Mouse (Mus musculus): Measurements from ENCODE around the gene Eif4a1. TPM values are rescaled to one million over a fixed set of nuclear protein-coding genes. Genes with fewer than 3 reads are reported as not detected.
"Not testable (repeated sequence)": the region's sequence is repeated elsewhere in the genome, so short reads cannot be mapped to it uniquely, and the experiment has no call there.

The Eif4a1 gene
- polyA plus RNA-seq, 1 experiment: 540 TPM

- no peak overlapping the region for H3K27ac ChIP-seq (ENCODE audit: control insufficient read depth, insufficient read depth, low read depth, low read length, poor library complexity)
- TF ChIP-seq CTCF (IDR thresholded peaks at IDR 0.05; ENCODE audit: control insufficient read depth, insufficient read depth, low read length): no peak
- no peak for TF ChIP-seq POLR2A (IDR thresholded peaks at IDR 0.05; ENCODE audit: borderline replicate concordance, control insufficient read depth, low read depth, low read length)
- WGBS: 73% methylated on average over 6 of the region's 6 CpGs
These were observed 34.7 kb upstream of the Eif4a1 start for GRCm38 (mm10) chr11:69706775-69707479.

DNA sequence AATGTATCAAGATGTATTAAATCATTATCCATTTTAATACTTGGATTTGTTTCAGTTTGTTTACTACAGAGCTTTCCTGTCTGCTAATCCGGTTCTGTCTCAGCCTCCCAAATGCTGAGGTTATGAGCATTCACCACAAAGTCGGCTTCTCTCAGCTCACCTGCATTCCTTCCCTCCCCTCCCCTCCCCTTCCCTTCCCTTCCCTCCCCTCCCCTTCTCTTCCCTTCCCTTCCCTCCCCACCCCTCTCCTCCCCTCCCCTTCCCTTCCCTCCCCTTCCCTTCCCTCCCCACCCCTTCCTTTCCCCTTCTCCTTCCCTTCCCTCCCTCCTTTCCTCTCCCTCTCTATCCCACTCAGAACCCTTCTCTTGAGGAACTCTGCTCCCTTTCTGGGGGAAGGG, 32.4 kb upstream of the Eif4a1 start:
- no peaks in the 10 kb centered on the region for H3K4me1 ChIP-seq (ENCODE audit: control insufficient read depth, insufficient read depth, low read length)
- H3K27ac ChIP-seq (ENCODE audit: control insufficient read depth, insufficient read depth, low read depth, low read length, poor library complexity): no peak overlapping the region
- no peak overlapping the region for H3K4me3 ChIP-seq (replicated peaks; ENCODE audit: control insufficient read depth, low read depth, low read length)
- WGBS: 27% methylated on average over 2 of the region's 2 CpGs
- TF ChIP-seq CTCF (IDR thresholded peaks at IDR 0.05; ENCODE audit: control insufficient read depth, insufficient read depth, low read length) (no peak), POLR2A (IDR thresholded peaks at IDR 0.05; ENCODE audit: borderline replicate concordance, control insufficient read depth, low read depth, low read length) (no peak)

More at GRCm38 (mm10) chr11:69706775-69707479, 34.7 kb upstream of the Eif4a1 start:
- Histone ChIP-seq H3K4me1 (ENCODE audit: control insufficient read depth, insufficient read depth, low read length) (no peaks in the 10 kb centered on the region), H3K4me3 (replicated peaks; ENCODE audit: control insufficient read depth, low read depth, low read length) (no peak overlapping the region)

DNA sequence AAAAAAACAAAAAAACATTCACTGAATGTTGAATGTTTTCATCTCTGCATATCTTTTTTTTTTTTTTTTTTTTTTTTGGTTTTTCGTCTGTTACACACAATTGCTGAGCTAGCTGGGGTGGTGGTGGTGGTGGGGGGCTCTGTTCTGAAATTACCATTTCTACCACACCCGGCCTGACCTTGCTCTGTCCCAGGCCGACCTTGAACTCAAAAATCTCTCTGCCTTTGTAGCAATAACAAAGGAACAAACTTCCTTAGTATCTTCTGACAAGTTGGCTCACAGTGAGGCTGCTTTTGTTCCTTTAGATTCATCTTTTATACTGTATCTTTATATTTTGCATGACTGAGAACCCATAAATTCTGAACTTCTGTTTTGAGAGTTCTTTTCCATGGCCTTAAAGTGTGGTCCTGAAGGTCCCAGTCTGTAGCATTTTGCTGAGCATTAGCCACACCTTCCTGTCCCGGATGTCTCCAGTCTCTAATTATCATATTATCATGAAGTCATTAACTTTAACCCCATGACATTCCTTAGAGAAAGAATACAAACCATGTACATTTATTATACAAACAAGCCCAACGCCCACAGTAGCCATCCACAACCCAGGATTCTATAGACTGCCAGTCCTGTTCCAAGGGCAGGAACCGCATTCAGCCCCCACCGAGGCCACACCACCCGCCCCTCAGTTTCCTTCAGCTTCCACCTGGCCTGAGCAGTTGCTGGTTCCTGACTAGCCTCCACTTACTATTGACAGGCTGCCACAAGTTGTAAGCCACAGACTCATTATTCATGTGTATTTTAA, 31.8 kb upstream of the Eif4a1 start:
- Histone ChIP-seq H3K4me3 (replicated peaks; ENCODE audit: control insufficient read depth, low read depth, low read length) (no peak overlapping the region), H3K4me1 (ENCODE audit: control insufficient read depth, insufficient read depth, low read length) (no peaks in the 10 kb centered on the region), H3K27ac (ENCODE audit: control insufficient read depth, insufficient read depth, low read depth, low read length, poor library complexity) (no peak overlapping the region)
- WGBS: 66% methylated on average over 8 of the region's 8 CpGs
- TF ChIP-seq POLR2A (IDR thresholded peaks at IDR 0.05; ENCODE audit: borderline replicate concordance, control insufficient read depth, low read depth, low read length) (no peak), CTCF (IDR thresholded peaks at IDR 0.05; ENCODE audit: control insufficient read depth, insufficient read depth, low read length) (no peak)

DNA sequence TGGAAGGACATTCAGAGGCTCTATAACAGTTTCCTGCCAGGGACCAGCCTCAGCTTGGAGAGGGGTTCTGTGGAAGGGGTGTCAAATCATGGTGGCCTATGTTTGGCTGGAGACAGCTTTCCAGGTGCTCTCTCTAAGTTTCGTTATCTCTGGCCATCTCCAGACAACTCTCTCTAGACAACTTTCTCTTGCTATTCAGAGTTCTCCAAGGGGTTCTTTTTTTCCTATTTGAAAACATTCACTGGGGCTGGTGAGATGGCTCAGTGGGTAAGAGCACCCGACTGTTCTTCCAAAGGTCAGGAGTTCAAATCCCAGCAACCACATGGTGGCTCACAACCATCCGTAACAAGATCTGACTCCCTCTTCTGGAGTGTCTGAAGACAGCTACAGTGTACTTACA, 31.2 kb upstream of the Eif4a1 start:
- WGBS: 83% methylated on average over 3 of the region's 3 CpGs
- H3K4me1 ChIP-seq (ENCODE audit: control insufficient read depth, insufficient read depth, low read length); H3K27ac ChIP-seq (ENCODE audit: control insufficient read depth, insufficient read depth, low read depth, low read length, poor library complexity): not testable (repeated sequence)

DNA sequence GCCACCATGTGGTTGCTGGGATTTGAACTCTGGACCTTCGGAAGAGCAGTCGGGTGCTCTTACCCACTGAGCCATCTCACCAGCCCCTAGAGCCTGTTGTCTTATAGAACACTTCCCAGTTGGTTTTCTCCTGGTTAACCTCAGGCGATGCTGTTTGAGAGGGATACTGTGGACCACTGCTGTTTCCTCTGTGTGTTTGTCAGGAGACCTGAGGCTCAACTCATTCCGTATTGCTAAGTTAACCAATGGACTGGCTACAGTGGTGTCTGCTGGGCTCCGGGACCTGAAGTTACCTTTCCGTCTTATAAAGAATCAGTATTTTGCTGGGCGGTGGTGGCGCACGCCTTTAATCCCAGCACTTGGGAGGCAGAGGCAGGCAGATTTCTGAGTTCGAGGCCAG, 30.7 kb upstream of the Eif4a1 start:
- H3K27ac ChIP-seq (ENCODE audit: control insufficient read depth, insufficient read depth, low read depth, low read length, poor library complexity); H3K4me3 ChIP-seq (replicated peaks; ENCODE audit: control insufficient read depth, low read depth, low read length); H3K4me1 ChIP-seq (ENCODE audit: control insufficient read depth, insufficient read depth, low read length): not testable (repeated sequence)
- 91% methylated on average over 10 of the region's 10 CpGs for WGBS

More for the DNA sequence above, 31.2 kb upstream of the Eif4a1 start:
- H3K4me3 ChIP-seq (replicated peaks; ENCODE audit: control insufficient read depth, low read depth, low read length): not testable (repeated sequence)

- WGBS: 61% methylated on average over 1 of the region's 1 CpGs
- no peak overlapping the region for H3K4me3 ChIP-seq (replicated peaks; ENCODE audit: control insufficient read depth, low read depth, low read length)
- H3K27ac ChIP-seq (ENCODE audit: control insufficient read depth, insufficient read depth, low read depth, low read length, poor library complexity): no peak overlapping the region
- no peak for TF ChIP-seq CTCF (IDR thresholded peaks at IDR 0.05; ENCODE audit: control insufficient read depth, insufficient read depth, low read length)
- TF ChIP-seq POLR2A (IDR thresholded peaks at IDR 0.05; ENCODE audit: borderline replicate concordance, control insufficient read depth, low read depth, low read length): no peak
- peaks cover 1% of the 10 kb centered on the region; the same call in 1 of the 2 replicates for H3K4me1 ChIP-seq (ENCODE audit: control insufficient read depth, insufficient read depth, low read length)
These were observed 27.4 kb upstream of the Eif4a1 start for GRCm38 (mm10) chr11:69699595-69699994.

DNA sequence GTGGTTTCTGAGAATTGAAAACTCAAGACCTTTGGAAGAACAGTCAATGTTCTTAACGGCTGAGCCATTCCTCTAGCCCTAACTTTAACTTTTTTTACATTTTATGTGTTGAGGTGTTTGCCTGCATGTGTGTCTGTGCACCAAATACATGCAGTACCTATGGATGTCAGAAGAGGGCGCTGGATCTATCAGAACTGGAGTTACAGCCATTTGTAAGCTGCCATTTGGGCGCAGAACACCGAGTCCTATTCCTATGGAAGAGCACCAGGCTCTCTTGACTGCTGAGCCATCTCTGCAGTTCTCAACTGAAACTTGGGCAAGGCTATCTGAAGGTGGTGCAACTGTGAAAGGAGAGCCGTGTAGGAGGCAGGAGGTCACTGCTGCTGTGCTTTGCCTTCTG, 26.4 kb upstream of the Eif4a1 start:
- 72% methylated on average over 5 of the region's 5 CpGs for WGBS
- Histone ChIP-seq H3K27ac (ENCODE audit: control insufficient read depth, insufficient read depth, low read depth, low read length, poor library complexity) (no peak overlapping the region), H3K4me1 (ENCODE audit: control insufficient read depth, insufficient read depth, low read length) (peaks cover 1% of the 10 kb centered on the region; the same call in 1 of the 2 replicates), H3K4me3 (replicated peaks; ENCODE audit: control insufficient read depth, low read depth, low read length) (no peak overlapping the region)
- TF ChIP-seq POLR2A (IDR thresholded peaks at IDR 0.05; ENCODE audit: borderline replicate concordance, control insufficient read depth, low read depth, low read length) (no peak), CTCF (IDR thresholded peaks at IDR 0.05; ENCODE audit: control insufficient read depth, insufficient read depth, low read length) (no peak)

DNA sequence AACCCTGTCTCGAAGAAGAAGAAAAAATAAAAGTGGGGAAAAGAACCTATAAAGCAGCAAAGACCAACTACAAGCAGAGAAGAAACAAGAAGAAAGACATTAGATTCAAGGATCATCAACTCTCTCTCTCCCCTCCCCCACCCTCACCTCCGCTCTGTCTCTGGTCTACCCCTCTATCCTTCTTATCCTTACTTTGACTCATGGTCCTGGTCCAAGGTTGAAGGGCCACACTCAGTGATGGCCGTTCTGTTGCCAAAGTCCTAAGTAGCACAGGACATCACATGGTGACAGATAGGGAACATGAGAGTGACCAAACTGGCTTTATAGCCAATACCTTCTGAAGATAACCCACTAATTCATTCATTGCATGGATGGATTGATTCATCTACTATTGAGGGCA, 25.2 kb upstream of the Eif4a1 start:
- 83% methylated on average over 3 of the region's 3 CpGs for WGBS
- Histone ChIP-seq H3K4me1 (ENCODE audit: control insufficient read depth, insufficient read depth, low read length) (peaks cover 1% of the 10 kb centered on the region; the same call in 1 of the 2 replicates), H3K4me3 (replicated peaks; ENCODE audit: control insufficient read depth, low read depth, low read length) (no peak overlapping the region), H3K27ac (ENCODE audit: control insufficient read depth, insufficient read depth, low read depth, low read length, poor library complexity) (no peak overlapping the region)
- TF ChIP-seq CTCF (IDR thresholded peaks at IDR 0.05; ENCODE audit: control insufficient read depth, insufficient read depth, low read length) (no peak), POLR2A (IDR thresholded peaks at IDR 0.05; ENCODE audit: borderline replicate concordance, control insufficient read depth, low read depth, low read length) (no peak)

Data from bone marrow, adult 2 months (tissue).